Mouse (Mus musculus): Measurements from ENCODE around the gene Gas7.

GRCm38 (mm10) chr11:67467132-67467531 lies 11.9 kb downstream of the Gas7 start:
- TF ChIP-seq CTCF (IDR thresholded peaks at IDR 0.05; ENCODE audit: control insufficient read depth, insufficient read depth, insufficient replicate concordance, low read depth, low read length) (no peak), POLR2A (IDR thresholded peaks at IDR 0.05; ENCODE audit: control insufficient read depth, low read depth, low read length) (no peak)
